Mouse (Mus musculus): ENCODE results near the gene Ndufaf7. TPM values are rescaled to one million over a fixed set of nuclear protein-coding genes. Genes with fewer than 3 reads are reported as not detected.

Ndufaf7 gene
- total RNA-seq, 2 experiments from 2014 or later: 41.2 to 51.6 TPM

GRCm38 (mm10) chr17:78964387-78964786 is 27.5 kb downstream of the Ndufaf7 start:
- DNase-seq: no peak

DNA sequence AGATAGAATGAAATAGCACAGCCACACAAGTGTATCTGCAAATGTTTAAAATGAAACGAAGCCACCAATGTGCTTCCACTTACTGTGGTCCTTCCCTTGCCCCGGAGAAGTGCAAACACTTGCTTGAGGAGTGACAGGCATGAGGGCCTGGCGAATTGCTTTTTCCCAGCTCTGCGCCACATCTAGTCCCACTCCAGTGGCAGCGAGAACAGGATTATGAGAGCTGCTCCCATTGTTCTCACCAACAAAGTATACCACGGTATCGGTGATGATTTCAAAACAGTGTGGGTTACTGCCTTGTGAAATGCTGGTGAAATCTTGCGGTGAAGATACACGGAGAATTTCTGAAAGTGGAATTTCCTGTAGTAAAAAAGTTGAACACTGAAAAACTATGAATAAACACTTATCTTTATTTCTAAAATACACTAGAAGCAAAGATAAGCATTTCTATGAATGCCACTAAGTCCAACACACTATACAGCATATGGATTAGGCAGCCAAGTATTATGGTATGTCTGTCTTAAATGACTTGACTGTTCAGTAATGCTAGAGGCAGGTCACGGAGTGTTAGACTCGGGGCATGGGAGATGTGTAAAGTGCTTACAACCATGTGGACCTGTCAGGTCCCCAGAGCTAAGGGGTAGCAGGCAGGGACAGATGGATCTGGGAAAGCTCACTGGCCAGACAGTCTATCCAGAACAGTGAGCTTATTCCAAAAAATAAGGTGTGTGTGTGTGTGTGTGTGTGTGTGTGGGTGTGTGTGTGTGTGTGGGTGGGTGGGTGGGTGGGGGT is 29.4 kb downstream of the Ndufaf7 start:
- no peak for DNase-seq

DNA sequence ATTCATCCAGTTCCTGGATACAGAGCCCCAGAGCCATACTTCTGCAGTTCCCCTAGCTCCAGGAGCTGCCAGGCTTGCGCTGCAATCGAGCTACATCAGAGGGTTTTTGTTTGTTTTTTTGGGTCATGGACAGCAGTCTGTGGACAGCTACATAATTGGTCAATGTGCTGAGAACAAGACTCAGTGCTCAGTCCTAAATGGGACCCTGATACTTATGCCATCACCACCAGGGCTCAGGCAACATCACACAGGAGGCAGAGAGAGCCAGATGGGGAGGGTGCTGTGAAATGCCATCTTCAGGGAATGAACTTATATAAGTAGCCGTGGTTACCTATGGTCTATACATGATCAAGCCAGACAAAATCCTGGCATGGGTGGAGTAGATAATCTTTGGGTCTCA is 31.6 kb downstream of the Ndufaf7 start:
- no peak for DNase-seq

DNA sequence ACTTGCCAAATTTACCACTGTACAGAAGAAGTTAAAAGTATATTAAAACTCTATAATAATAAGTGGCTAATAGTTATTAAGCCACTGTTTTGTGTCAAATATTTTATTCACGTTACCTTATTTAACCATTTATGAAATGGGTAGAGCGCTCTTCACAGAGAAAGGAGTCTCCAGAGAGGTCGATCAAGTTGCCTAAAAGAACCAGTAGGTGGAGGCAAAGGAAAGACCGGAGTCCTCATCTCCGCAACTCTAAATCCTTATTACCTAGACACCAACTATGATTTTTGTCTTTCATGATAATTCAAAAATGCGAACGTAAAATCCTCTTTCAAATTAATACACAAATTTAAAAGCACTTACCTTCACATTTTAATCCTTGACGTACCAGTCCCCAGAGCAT is 46.2 kb downstream of the Ndufaf7 start:
- DNase-seq: no peak

DNA sequence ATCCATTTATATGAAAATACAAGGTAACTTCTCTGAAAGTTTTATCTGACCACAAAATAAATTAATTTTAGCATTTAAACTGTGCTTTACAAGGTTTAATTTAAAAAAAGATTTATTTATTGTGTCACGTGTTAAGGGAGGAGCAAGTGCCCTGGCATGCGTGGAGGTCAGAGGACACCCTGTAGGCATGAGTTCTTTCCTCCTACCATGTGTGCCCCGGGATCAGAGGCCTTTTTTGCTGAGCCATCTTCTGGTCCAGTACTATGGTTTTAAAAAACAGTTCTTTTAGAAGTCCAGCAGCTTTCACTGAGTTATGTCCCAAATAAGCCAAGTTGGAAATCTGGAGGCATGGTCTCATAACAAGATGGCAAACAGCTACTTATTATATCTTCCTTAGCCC is 46.8 kb downstream of the Ndufaf7 start:
- DNase-seq: no peak

GRCm38 (mm10) chr17:78989015-78989414 is 52.1 kb downstream of the Ndufaf7 start:
- DNase-seq: no peak

DNA sequence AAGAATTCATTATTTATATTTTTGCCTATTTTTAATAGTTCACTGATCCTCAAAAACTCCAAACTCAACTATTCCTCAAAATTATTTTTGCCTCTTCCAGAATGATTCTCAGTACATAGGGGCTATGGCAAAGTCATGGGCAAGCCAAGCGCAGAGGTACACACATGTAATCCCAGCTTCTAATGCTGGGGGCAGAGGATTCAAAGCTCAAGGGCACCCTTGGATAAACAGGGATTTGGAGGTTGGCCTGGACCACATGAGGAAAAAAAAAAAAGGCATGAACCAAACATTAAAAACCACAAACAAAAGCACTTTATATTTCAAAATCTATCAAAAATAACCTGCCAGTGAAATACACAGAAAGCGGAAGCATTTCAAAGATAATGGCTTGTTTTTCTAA is 54.6 kb downstream of the Ndufaf7 start:
- no peak for DNase-seq

DNA sequence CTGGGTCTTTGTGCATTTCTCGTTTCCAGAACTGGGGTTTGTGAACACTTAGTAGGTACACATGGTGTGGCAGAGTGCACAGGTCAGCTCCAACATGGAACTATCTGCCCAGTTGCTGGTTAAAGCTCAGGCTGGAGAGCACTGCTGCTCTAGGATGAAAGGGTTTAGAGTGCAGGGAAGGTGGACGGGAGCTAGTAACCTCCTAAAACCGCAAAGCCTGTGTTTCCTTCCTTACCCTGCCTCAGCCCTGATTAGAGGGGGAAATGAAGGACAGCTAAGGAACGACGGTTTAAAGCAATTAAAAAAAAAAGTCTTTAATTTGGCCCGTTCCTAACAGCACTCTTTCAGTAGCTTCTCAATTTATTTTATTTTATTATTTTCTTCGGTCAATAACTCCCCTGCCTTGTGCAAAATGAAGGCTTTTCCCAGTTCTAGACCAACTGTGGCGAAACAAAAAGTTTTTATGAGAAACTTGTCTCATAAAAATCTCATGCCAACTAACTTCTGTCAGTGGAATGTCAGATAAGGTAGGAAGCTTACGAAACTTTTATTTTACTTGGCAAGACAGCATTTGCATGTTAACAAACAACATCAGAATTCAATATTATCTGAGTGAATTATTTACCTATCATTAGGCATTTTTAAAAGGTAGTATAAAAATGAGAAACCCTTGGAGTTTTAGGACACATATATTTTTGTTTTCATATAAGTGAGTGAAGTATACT is 55.5 kb downstream of the Ndufaf7 start:
- DNase-seq: no peak

DNA sequence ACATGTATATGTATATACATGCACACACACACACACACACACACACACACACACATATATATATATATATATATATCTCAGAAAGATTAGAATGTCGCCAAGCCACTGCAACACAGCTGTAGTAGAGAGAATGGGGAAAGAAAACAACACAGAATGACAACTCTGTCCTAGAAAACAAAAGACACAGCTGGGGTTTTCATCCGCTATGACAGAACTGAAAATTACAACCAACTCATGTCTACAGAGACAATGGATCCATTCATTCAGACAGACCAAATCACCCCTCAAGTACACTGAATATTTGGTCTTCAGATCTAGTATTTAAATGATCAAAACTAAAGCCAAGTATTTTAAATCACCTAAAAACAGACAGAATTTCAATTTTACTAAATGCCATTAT is 56.7 kb downstream of the Ndufaf7 start:
- DNase-seq: no peak

GRCm38 (mm10) chr17:78994382-78994781 is 57.4 kb downstream of the Ndufaf7 start:
- DNase-seq: peak; percentile 44 to 49

DNA sequence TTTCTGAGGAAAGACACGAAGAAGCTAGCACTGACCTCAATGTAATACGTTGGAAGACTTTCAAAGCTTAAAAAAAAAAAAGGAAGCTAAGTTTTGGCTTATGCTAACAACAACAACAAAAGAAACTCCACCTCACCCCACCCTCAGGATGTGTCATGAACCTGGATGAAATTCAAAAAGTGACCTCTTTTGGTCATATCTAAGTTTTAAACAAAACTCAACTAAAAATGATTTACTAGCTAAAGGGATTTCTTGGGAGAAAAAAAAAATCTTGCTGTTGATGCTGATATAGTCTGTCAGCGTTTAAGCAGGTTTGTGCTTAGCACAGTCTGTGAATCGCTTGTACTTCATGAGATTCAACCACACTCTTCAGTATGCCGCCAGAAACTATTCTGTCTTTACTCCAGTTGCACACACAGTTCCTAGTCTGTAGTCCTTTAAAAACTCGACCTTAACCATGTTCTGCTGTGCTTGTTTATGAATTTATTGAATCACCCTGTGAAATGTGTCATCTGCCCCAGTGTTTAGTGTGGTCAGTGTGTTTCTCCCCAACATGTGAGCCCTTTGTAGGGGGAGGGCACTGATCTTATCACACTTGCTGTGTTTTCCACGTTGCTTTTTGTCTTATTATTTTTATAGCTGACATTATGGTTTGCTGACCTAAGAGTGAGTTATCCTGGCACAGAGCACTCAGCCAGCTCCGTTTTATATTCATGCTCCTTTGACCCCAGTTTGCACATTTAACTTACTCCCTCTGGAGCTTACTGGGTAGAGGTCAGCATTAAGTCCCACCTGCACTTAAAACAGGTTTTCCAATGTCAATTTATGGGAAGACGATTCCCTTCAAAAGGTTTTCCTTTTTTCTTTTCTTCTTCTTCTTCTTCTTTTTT is 58.2 kb downstream of the Ndufaf7 start:
- DNase-seq: peak in 1 of 2 experiments; percentile 47

Other genes starting within 250 kb of the Ndufaf7 start
- 10 to 100 TPM; 22.5 to 23.0 TPM for gene Strn, start 199.9 kb upstream of the Ndufaf7 start, total RNA-seq (2021)
- 10 to 100 TPM; 39.5 to 46.3 TPM for gene Heatr5b, start 101.8 kb upstream of the Ndufaf7 start, total RNA-seq (2021)
- gene Gpatch11, start 101.6 kb upstream of the Ndufaf7 start, total RNA-seq (2021): 10 to 100 TPM; 25.0 to 30.6 TPM
- gene Eif2ak2, start 54.6 kb upstream of the Ndufaf7 start, total RNA-seq (2021): 1 to 10 TPM; 9.3 to 9.6 TPM
- not detected for gene Sult6b1, start 30.1 kb upstream of the Ndufaf7 start, total RNA-seq (2021)
- 10 to 100 TPM; 69.4 to 71.8 TPM for gene Cebpzos, start 20.6 kb upstream of the Ndufaf7 start, total RNA-seq (2021)
- 10 to 100 TPM; 22.1 to 24.4 TPM for gene Cebpz, start 70 bp upstream of the Ndufaf7 start, total RNA-seq (2021)
- gene Prkd3, start 83.7 kb downstream of the Ndufaf7 start, total RNA-seq (2021): 10 to 100 TPM; 15.9 to 16.0 TPM
- gene Qpct, start 114.8 kb downstream of the Ndufaf7 start, total RNA-seq (2021): 1 to 10 TPM; 3.9 to 5.3 TPM